Mouse (Mus musculus) neural tube, embryonic 14.5 days (tissue): ENCODE measurements around the gene Ghrh. TPM values are rescaled to one million over a fixed set of nuclear protein-coding genes. Genes with fewer than 3 reads are reported as not detected.
"Not testable (repeated sequence)": the region's sequence is repeated elsewhere in the genome, so short reads cannot be mapped to it uniquely, and the experiment has no call there.

Source experiments
- ATAC-seq: fragments of 200-750 bp; cut with Nextera tagmentation; 2 replicates; pipeline ENCODE4 v1.8.0; 2017; ENCODE audit warnings: low read depth, mild to moderate bottlenecking, moderate TSS enrichment, moderate library complexity
- H3K27ac ChIP-seq: fragments of 300-500 bp; sonication (generic); 2 replicates; pipeline ENCODE4 v1.5.1; 2014; ENCODE audit warnings: low read depth, mild to moderate bottlenecking, control low read depth, low read length, moderate library complexity, mixed read lengths
- H3K27me3 ChIP-seq: fragments of 300-500 bp; sonication (generic); 2 replicates; pipeline ENCODE4 v1.6.1; 2014; ENCODE audit warnings: low read length; ENCODE audit not compliant: control insufficient read depth, insufficient read depth
- H3K36me3 ChIP-seq: fragments of 300-500 bp; sonication (generic); 2 replicates; pipeline ENCODE4 v1.6.1; 2014; ENCODE audit warnings: low read length, mixed read lengths; ENCODE audit not compliant: control insufficient read depth, insufficient read depth
- H3K4me1 ChIP-seq: fragments of 300-500 bp; sonication (generic); 2 replicates; pipeline ENCODE4 v1.6.1; 2014; ENCODE audit warnings: low read length; ENCODE audit not compliant: control insufficient read depth, insufficient read depth
- H3K4me2 ChIP-seq: fragments of 300-500 bp; sonication (generic); 2 replicates; pipeline ENCODE4 v1.6.1; 2014; ENCODE audit warnings: mild to moderate bottlenecking, low read depth, low read length, control low read depth
- H3K4me3 ChIP-seq: fragments of 300-500 bp; sonication (generic); 2 replicates; pipeline ENCODE4 v1.5.1; 2014; ENCODE audit warnings: low read depth, low read length, control low read depth, mixed read lengths
- H3K9ac ChIP-seq: fragments of 300-500 bp; sonication (generic); replicated peaks from 2 replicates; pipeline ENCODE4 v1.6.1; 2014; ENCODE audit warnings: low read depth, mild to moderate bottlenecking, control low read depth, low read length, mixed read lengths
- H3K9me3 ChIP-seq: fragments of 300-500 bp; sonication (generic); 2 replicates; pipeline ENCODE4 v1.6.1; 2016; ENCODE audit warnings: low read length; ENCODE audit not compliant: control insufficient read depth
- WGBS: fragments of 180-500 bp; shearing (Covaris S2); extraction: QIAGEN DNeasy Blood & Tissue Kit; methylation state at CpG from one replicate; pipeline ENCODE4 v1.1.7; 2014; 5-methylcytosine and 5-hydroxymethylcytosine counted together
- polyA plus RNA-seq: library from polyadenylated mRNA; unstranded; fragments of >200 nt; fragmentation: Nextera tagmentation; extraction: Ambion mirVana; gene quantifications from 2 replicates; pipeline ENCODE4 v1.2.1, GENCODE M21; 2014

Gene Ghrh
- polyA plus RNA-seq, result not detected in 2 replicates

DNA sequence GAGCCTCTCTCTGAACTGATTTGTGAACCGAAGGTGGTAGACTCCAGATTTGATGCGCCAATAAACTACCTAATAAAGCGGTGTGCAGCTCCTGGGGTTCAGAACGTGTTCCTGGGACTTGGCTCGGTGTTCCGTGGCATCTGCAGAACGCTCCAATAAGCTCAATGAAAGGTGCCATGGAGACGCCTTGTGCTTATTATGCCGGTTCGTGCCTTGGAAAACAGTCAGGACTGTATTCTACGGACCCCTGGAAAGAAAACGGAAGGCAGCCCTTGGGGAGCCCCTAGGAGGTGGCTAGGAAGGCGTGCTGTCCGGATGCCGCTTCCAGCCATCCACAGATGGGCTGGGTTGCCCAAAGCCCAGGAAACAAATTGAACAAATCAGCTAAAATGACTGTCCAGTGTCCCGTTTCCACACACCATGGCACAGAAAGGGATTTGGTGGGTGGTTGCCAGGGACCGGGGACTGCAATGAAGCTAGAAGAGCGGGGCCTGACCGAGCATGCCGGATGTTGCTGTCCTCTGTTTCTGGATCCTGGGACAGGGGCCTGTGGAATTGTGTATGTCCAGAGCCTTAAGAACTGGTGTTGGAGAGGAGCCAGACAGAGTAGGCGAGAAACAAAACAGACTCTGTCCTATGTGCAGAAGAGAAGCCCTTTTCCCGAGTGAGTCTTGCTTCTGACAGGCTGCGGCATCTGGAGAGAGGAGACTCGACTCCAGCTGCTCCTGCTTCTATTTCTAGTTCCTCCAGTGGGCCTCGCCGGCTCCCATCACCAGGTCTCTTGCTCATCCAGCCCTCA lies at the start of gene Ghrh:
Ghrh (minus strand) TSS at position 146 of the 799 bp plus-strand sequence.
- Histone ChIP-seq H3K4me2 (no peak within 1 kb of the TSS), H3K27me3 (no peaks in the 10 kb centered on the region), H3K9me3 (no peaks in the 10 kb centered on the region), H3K4me1 (peaks cover 15% of the 10 kb centered on the region), H3K9ac (peak within 1 kb of the TSS; percentile 2; the same call in 1 of the 2 replicates), H3K27ac (peak within 1 kb of the TSS; percentile 93), H3K36me3 (no peaks in the 10 kb centered on the region), H3K4me3 (no peak within 1 kb of the TSS)
- 31% methylated on average over 26 of the region's 26 CpGs for WGBS
- peak; percentile 68 for ATAC-seq

DNA sequence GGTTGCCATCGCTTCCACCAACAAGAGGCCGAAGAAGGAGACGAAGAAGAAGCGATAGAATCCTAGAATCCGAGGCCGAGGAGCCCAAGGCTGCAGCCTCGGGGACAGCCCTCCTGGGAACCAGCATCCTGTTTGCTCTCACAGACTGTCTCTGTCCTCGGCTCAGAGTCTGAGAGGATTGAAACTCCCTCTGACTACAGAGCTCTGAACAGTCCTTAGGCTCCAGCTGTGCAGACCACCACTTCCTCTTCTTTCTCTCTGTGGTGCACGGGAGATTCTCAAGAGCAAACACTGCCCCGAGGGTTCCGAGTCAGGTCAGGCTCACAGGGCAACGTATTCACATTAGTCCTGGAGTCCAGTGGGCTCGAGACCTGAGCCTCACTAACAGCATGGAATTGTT lies 48.7 kb upstream of the Ghrh start:
- Histone ChIP-seq H3K9me3 (no peaks in the 10 kb centered on the region), H3K27me3 (no peaks in the 10 kb centered on the region), H3K9ac (no peak overlapping the region), H3K4me2 (no peak overlapping the region), H3K4me1 (no peaks in the 10 kb centered on the region), H3K4me3 (no peak overlapping the region), H3K36me3 (no peaks in the 10 kb centered on the region; the same call in 1 of the 2 replicates), H3K27ac (no peak overlapping the region; the same call in 1 of the 2 replicates)
- WGBS, result 58% methylated on average over 13 of the region's 13 CpGs
- no peak for ATAC-seq

DNA sequence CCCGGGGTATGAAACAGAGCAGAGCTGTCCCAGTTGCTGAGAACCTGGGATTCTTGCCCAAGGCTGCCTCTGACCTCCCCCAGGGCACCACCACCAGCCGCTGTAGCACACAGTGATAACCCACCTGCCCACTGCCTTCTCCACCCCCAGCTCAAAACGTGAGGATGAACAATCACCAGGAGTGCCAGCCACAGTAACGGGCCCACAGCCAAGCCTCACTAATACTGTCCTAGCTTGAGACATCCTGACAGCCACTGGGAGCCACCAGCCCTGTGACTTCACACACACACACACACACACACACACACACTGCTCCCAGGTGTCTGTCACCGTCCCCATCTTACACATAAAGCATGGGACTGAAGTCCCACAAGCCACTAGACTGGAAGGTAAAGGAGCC lies 48.1 kb upstream of the Ghrh start:
- ATAC-seq, result no peak
- Histone ChIP-seq H3K4me3 (no peak overlapping the region), H3K9ac (no peak overlapping the region), H3K27ac (peak overlapping the region; percentile 12; the same call in 1 of the 2 replicates), H3K27me3 (no peaks in the 10 kb centered on the region), H3K9me3 (no peaks in the 10 kb centered on the region), H3K36me3 (no peaks in the 10 kb centered on the region; the same call in 1 of the 2 replicates), H3K4me2 (no peak overlapping the region), H3K4me1 (no peaks in the 10 kb centered on the region)
- 57% methylated on average over 5 of the region's 5 CpGs for WGBS

DNA sequence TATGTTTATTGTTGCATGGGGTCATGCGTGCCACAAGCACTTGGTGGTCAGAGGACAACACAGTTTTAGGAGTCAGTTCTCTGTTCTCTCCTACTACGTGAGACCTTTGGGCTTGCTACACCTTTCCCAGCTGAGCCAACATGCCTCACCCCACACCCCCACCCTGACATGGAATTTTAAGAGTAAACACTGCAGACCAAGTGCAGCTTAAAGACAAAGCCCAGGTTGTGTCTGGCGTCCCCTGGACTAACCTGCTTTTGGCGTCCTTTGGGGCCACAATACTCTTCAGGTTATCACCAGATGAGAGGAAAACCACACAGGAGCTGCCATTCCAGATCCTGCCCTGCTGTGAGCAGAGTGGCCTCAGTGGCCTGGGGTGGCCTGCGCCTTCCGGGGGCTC lies 47.6 kb upstream of the Ghrh start:
- Histone ChIP-seq H3K9ac (no peak overlapping the region), H3K36me3 (no peaks in the 10 kb centered on the region; the same call in 1 of the 2 replicates), H3K27ac (peak overlapping the region; percentile 12; the same call in 1 of the 2 replicates), H3K9me3 (no peaks in the 10 kb centered on the region), H3K4me2 (no peak overlapping the region), H3K4me3 (no peak overlapping the region), H3K4me1 (no peaks in the 10 kb centered on the region), H3K27me3 (no peaks in the 10 kb centered on the region)
- ATAC-seq, result no peak
- WGBS, result 61% methylated on average over 6 of the region's 6 CpGs

DNA sequence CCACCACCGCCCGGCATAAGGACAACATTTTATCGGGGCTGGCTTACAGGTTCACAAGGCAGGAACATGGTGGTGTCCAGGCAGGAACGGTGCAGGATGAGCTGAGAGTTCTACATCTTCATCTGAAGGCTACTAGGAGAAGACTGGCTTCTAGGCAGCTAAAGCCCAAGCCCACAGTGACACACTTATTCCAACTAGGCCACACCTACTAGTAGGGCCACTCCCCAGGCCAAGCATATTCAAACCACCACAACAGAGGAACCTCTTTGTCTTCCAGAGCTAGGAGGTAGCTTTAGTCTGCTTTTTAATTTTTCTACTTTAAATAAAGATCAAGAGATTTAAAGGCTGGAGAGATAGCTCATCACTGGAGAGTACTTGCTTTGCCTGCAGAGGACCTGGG lies 46.2 kb upstream of the Ghrh start:
- Histone ChIP-seq H3K27ac (no peak overlapping the region), H3K9ac (no peak overlapping the region), H3K36me3 (no peaks in the 10 kb centered on the region; the same call in 1 of the 2 replicates), H3K4me3 (no peak overlapping the region), H3K4me1 (no peaks in the 10 kb centered on the region), H3K27me3 (no peaks in the 10 kb centered on the region), H3K9me3 (no peaks in the 10 kb centered on the region), H3K4me2 (no peak overlapping the region)
- 100% methylated on average over 4 of the region's 4 CpGs for WGBS
- ATAC-seq, result no peak

DNA sequence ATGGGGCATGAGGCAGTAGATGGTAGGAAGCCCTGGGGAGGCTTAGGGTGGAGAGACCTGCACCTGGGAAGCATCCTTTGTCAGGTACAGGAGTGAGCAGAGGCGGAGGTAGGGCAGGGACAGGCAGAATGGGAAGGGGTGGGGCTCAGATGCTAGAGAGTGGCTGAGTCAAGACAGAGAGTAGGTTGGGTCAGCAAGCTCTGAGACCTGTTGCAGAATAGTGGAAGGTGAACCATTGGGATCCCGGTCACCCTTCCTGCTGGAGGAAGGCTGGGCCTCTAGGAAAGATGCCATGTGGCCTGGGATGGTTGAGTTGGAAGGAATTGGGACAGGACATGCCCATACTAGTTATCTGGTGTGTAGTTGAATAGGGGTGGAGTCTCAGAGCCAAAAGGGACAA lies 45.0 kb upstream of the Ghrh start:
- H3K4me3 ChIP-seq, result no peak overlapping the region
- no peak overlapping the region for H3K27ac ChIP-seq
- no peaks in the 10 kb centered on the region for H3K27me3 ChIP-seq
- H3K9ac ChIP-seq, result no peak overlapping the region
- H3K9me3 ChIP-seq, result no peaks in the 10 kb centered on the region
- ATAC-seq, result no peak
- H3K4me2 ChIP-seq, result no peak overlapping the region
- H3K36me3 ChIP-seq, result no peaks in the 10 kb centered on the region; the same call in 1 of the 2 replicates
- H3K4me1 ChIP-seq, result no peaks in the 10 kb centered on the region
- 96% methylated on average over 2 of the region's 2 CpGs for WGBS

DNA sequence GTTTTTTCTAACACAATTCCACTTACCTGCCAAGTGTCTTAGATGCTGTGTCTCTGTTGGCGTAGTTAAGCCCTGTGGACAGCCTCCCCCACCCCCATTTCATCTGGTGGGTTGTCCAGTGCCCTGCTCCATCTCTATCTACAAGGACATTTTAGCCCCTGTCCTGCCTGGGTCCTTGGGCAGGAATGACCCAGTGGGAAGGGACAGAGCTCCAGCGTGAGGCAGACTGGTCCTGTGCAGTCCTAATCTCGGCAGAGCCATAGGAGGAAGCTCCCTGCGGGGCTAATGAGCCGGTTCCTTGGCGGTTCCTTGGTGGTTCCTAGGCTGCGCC lies 42.2 kb upstream of the Ghrh start:
- no peak for ATAC-seq
- 75% methylated on average over 7 of the region's 7 CpGs for WGBS

DNA sequence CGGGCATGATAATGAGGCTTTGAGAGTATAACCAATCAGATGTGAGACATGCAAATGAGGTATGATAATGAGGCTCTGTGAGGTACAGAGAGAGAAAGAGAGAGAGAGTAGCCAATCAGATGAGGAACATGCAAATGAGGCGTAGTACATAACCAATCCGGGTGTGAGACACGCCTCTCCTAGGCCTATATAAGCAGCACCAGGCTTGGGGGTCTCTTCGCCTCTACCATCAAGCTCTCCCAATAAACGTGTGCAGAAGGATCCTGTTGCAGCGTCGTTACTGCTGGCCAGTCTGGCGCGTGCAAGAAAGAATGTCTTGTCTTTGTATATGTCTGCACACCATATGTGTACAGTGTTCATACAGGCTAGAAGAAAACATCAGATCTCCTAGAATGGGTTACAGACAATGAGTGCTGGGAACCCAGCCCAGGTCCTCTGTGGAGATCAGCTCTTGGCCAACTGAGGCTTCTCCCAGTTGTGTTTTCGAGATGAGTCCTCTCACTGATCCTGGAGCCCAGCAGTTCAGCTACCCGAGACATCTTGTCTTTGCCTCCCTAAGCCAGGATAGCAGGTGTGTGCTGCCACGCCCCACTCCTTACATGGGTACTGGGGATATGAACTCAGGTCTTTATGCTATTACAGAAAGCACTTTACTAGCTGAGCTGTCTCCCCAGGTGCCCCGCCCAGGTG lies 41.7 kb upstream of the Ghrh start:
- not testable (repeated sequence) for H3K4me3 ChIP-seq, H3K9me3 ChIP-seq, H3K36me3 ChIP-seq, H3K4me1 ChIP-seq, H3K4me2 ChIP-seq, ATAC-seq, H3K27me3 ChIP-seq, H3K9ac ChIP-seq, H3K27ac ChIP-seq
- WGBS, result 94% methylated on average over 14 of the region's 14 CpGs

More for the DNA sequence above, 42.2 kb upstream of the Ghrh start:
- no peak overlapping the region for H3K4me3 ChIP-seq
- H3K9ac ChIP-seq, result no peak overlapping the region
- H3K36me3 ChIP-seq, result no peaks in the 10 kb centered on the region
- no peak overlapping the region for H3K27ac ChIP-seq
- no peaks in the 10 kb centered on the region for H3K27me3 ChIP-seq
- no peaks in the 10 kb centered on the region for H3K4me1 ChIP-seq
- H3K4me2 ChIP-seq, result no peak overlapping the region
- H3K9me3 ChIP-seq, result no peaks in the 10 kb centered on the region

DNA sequence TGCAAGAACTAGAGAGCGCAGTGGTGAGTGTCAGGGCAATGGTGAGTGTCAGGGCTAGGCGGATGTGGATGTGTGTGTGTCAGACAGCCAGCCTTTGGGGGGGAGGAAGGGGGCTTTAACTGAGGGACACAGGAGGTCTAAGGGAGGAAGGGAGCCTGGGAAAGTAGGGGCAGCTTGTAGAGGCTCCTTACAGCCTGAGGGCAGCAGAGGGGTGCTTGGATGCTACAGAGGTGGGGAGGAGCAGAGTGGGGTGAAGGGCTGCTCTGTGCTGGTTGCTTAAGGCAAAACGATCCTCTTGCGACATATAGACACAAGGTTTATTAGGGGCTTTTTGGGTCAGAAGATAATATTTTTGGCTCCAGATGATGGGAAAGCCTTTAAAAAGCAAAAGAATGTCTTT lies 37.5 kb upstream of the Ghrh start:
- Histone ChIP-seq H3K9me3 (no peaks in the 10 kb centered on the region), H3K27ac (no peak overlapping the region), H3K36me3 (peaks cover 2% of the 10 kb centered on the region), H3K4me1 (no peaks in the 10 kb centered on the region), H3K9ac (no peak overlapping the region), H3K27me3 (no peaks in the 10 kb centered on the region), H3K4me3 (no peak overlapping the region), H3K4me2 (no peak overlapping the region)
- 67% methylated on average over 4 of the region's 4 CpGs for WGBS
- no peak for ATAC-seq
